Mouse (Mus musculus): ENCODE results near the gene Sorl1.

The Sorl1 gene

DNA sequence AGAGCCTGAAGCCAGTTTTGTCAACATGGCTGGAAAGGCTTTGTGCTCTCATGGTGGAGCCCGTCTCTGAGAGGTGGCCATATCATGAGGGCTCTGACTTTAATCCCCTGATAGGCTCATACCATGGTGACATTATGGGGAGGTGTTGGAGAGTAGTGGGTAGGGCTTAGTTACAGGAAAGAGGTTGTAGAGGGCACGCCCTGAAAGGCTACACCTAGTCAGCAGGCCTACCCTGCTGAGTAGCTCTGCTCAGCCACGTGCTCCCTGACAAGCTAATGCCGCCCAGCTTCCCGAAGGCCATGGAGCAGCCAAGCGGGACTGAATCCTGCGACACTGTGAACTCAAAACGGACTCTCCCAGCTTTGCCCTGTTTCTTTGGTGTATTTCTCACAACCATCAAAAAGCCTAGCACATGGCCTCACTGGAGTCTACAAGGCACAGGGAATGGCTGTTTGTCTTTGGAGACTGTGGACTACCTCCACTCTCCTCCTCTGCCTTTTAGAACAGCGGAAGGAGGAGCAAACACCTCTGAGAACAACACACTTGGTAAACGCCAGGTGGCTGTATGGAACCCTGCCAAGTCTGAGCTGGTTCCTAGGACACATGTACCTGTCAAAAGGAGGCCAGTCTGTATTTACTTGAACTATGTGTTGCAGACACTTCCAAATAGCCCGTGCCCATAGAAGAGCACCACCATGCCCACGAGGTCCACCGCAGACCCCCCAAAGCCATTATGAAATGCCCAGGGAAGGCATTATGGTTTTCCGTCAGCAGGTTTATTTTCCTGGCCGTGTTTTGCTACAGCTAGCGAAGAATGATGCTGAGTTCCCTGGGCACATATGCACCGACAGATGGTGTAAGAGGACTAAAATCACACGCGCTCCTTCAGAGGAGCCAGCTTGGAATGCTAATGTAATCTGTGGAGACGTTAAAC is 69.5 kb downstream of the Sorl1 start:
- TF ChIP-seq GATA4 (IDR thresholded peaks at IDR 0.05; ENCODE audit: insufficient replicate concordance, low read length): no peak

DNA sequence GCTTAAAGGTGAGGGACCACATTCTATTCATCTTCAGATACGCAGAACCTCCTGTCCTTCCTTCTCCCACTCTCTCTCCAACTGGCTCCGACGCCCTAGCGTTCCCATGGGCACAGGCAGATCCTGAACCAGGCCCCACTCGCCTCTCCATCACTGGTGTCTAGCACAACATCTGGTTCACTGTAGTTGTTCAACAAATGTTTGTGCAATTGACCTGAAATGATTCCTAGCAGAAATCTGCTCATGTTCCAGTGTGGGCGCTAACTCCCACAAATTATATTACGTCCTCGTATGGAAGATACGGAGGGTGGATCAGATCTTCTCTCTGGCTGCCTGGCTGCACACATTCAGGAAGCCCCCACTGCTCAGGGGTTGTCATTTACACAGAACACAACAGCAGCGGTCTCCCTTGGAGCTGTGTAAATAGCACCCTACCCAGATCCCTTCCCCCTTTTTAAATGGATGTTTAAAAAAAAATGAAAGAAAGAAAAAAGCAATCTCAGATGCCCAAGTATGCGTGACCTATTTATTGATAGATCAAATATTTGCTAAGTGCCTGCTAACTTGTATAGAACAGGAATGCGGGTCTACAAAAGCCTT is 70.4 kb downstream of the Sorl1 start:
- TF ChIP-seq GATA4 (IDR thresholded peaks at IDR 0.05; ENCODE audit: insufficient replicate concordance, low read length): no peak

DNA sequence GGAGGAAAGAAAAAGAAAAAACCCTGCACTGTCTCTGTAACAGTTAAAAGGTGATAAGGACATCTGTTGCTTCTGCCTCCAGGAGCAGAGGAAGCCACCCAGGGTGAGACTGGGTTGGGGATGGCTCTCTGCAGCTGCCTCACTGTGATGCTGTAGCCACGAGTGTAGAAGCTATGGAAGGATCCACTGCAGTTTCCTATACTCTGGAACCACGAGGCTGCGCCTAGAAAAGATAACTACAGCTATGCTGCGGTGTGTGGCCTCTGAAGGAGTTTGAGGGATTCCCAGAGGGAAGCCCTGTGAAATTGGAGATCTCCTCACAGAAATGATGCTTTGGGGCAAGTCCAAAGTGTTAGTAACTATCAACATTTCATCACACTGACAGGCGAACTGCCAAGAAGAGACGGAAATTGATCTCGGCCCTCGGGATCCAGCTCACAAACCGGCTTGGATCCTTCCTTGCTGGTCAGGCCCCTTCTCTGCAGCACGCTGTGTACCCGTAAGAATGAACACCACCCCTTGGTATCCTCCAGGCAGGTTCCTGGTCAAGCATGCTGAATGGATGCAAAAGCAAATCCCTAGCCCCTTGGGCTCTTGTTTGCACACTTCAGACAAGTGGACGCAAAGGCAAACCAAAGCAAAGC is 71.3 kb downstream of the Sorl1 start:
- TF ChIP-seq GATA4 (IDR thresholded peaks at IDR 0.05; ENCODE audit: insufficient replicate concordance, low read length): no peak

DNA sequence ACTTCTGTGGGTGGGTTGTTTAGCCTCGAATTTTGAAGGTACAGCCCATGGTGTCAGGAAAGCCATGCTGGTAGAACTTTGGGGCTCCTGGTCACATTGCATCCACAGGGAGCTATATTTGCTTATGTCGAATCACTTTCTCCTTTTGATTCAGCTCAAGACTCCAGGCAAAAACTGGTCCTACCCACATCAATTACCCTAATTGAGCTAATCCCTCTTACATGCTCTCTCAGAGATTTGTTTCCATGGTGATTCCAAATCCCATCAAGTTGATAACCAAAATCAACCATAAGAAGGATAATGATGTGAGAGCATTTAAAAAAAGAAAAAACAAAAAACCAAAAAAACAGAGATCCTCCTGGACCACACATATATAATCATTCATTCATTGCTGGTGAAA is 75.6 kb downstream of the Sorl1 start:
- TF ChIP-seq GATA4 (IDR thresholded peaks at IDR 0.05; ENCODE audit: insufficient replicate concordance, low read length): no peak

DNA sequence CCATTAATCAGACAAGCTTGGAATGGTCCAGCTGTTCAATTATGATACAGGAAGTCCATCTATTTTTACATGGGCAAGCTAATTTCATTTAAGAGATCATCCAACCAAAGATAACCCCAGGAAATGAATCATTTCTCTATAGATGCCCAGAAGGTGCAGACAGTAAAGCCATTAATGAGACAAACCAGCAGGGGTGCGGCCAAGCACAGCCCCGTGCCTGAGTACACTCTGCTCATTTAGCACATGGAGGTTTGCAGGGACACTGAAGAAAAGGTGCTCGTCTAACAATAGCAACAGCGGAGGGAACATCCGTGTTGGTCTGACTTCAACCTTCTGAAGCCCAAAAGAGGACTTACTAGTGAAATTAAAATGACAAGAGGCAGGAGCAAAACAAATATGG is 76.3 kb downstream of the Sorl1 start:
- TF ChIP-seq GATA4 (IDR thresholded peaks at IDR 0.05; ENCODE audit: insufficient replicate concordance, low read length): no peak

DNA sequence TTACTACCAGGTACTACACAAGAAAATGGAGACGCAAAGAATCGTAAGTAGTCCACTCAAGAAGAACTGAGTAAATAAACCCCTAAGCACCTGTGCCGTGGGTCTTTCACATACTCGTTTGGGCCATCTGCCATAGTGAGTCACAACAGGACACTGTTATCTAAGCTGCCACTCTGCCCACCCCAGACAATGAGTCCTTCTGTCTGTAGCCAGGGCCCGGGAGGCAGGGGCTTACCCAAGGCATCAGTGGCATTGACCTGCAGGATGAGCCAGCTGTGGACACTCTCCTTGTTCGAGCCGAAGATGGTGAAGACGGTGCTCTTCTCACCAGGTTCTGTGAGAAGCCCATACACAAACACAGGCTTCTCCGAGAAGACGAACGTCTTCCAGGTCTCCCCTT is 77.8 kb downstream of the Sorl1 start:
- no peak for TF ChIP-seq GATA4 (IDR thresholded peaks at IDR 0.05; ENCODE audit: insufficient replicate concordance, low read length)

DNA sequence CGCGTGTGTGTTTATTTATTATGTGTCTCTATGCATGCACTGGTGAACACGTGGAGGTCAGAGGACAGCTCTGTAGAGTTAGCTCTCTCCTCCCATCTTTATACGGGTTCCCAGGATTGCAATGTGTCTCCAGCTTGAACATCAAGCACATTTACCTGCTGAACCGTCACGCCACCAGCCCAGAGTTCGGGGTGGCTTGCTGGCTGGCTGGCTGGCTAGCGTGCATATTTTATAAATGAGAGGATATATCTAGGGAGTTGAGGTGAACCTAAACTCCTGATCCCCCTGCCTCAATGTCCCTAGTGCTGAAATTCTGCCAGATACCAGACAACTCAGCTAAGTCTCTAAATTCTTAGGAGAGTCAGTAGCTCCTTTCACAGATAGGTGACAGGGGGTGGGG is 79.4 kb downstream of the Sorl1 start:
- TF ChIP-seq GATA4 (IDR thresholded peaks at IDR 0.05; ENCODE audit: insufficient replicate concordance, low read length): no peak

DNA sequence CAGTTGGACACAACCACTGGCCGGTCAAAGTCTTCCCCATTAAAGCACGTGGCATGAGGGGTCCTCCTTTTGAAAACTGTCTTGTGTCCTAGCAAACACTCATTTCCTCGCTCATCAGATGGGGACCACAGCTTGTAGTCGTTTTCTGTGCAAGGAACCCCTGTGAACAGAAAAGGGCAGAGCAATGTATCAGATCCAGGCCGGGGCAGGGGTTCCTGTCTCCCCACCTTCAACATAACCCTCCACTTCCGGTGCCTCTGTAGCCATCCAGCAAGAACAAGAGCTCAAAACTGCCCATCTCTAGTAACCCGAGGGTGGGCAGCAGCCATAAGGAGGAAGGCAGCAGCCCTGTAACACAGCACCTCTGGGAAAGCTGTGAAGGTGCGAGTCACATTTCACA is 80.2 kb downstream of the Sorl1 start:
- TF ChIP-seq GATA4 (IDR thresholded peaks at IDR 0.05; ENCODE audit: insufficient replicate concordance, low read length): no peak

DNA sequence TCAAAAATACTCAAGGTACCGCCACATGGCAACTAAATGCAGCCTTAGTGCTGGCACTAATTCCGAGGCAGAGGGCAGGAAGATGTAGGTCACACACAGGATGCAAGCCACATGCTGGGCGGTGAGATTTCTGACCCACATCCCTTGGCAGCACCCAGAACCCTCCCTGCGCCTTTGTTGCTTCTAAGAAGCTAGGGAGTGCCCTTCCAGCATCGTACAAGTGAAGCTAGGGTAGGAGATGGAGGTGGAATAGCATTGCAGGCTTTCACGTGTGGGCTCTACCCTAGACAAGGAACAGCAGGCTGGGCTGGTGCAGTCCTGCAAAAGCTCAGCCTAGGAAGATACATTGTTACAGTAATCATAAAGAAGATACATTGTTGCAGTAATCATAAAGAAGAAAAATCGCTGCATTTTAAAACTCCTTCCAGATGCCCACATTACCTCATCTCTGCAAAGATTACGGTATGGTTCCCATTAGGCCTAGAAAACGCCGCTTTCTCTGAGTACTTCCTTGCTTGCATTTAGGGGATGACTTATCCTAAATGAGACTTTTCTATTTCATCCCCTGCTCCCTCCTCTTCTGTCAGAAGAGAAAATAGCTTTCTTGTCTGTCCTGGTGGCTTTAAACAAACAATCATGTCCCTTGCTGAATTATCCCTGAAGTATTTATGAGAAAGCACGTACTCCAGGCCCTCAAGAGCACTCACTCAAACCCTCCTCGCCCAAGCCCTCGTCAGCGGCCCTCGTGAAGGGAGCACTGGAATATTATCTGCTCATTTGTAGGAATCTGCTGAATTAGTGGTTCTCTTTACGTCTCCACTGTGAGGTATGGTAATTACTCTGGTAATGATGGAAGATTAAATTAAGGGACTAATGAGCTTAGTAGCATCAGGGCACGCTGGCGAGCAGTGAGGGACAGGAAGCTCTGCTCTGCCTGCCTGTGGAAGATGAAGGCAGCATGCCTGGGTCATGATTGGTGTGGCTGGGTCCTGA is 84.8 kb downstream of the Sorl1 start:
- no peak for TF ChIP-seq GATA4 (IDR thresholded peaks at IDR 0.05; ENCODE audit: insufficient replicate concordance, low read length)

DNA sequence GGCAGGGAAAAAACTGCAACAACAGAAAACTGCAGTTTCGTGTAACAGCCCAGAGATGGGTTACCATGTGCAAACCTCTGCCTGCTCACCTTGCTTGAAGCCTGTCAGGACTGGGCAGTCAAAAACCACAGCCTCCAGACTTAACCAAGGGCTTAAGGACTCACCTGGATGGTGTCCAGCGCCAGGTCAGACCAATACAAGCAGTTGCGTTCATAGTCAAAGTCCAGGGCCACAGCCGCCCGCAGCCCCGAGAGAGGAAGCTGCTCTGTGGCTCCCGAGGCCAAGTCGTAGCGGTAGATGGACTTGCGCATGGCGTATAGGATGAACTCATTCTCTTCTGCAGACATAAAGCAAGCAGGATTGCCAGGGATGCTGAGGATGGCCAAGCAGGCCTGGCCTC is 87.2 kb downstream of the Sorl1 start:
- no peak for TF ChIP-seq GATA4 (IDR thresholded peaks at IDR 0.05; ENCODE audit: insufficient replicate concordance, low read length)

DNA sequence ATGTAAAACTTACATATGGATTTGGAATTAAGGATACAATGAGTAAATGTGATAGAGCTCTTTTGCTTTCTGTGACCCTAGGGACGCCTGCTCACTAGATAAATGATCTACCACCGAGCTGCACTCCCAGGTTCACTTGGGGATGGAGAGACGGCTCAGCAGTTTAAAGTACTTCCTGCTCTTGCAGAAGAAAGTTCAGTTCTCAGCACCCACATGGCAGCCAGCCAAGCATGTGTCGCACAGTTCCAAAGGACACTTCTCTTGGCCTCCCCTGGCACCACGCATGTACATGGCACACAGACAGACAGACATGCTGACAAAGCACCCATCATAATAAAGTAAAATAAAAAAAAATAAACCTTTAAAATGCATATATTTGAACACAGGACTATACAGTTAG is 88.1 kb downstream of the Sorl1 start:
- no peak for TF ChIP-seq GATA4 (IDR thresholded peaks at IDR 0.05; ENCODE audit: insufficient replicate concordance, low read length)

DNA sequence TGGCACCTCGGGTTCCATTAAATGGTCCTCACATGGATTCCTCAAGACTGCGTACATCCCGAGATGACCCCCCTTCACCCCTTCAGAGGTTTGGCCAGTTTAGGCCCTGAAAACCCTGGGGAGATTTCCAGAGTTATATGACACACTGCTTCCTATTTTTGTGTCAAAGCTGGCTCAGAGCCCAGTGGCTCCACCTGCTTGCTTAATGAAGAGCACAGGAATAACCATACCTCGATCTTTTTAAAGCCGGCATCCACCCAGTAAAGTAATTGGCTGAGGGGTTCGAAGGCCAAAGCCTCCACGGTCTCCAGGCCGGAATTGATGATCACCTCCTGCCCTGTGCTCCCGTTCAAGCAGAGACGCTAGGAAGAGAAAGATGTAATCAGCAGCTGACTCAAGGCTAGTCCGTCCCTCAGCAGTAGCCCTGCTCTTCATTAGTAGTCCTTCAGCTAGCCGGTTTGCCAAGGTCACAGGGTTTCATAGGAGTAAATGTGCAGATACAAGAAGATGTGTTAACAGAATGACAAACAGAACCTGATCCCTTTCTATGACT is 88.8 kb downstream of the Sorl1 start:
- no peak for TF ChIP-seq GATA4 (IDR thresholded peaks at IDR 0.05; ENCODE audit: insufficient replicate concordance, low read length)

DNA sequence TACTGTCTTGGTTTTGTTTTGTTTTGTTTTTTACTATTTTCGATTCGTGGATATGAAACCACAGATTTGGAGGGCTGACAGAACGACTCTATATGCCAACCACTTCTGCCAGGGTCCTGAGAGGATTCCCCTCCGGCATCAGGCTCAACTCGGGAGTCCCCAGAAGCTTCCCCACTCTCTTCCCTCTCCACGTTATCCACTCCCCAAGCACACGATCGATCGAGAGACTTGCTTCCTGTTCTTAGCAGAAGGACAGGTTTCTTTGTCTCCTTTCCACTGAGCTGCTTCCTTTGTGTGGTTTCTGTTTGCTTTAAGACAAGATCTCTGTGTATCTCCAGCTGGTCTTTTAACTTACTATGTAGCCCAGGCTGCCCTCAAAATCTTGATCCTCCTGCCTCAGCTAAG is 90.0 kb downstream of the Sorl1 start:
- no peak for TF ChIP-seq GATA4 (IDR thresholded peaks at IDR 0.05; ENCODE audit: insufficient replicate concordance, low read length)

DNA sequence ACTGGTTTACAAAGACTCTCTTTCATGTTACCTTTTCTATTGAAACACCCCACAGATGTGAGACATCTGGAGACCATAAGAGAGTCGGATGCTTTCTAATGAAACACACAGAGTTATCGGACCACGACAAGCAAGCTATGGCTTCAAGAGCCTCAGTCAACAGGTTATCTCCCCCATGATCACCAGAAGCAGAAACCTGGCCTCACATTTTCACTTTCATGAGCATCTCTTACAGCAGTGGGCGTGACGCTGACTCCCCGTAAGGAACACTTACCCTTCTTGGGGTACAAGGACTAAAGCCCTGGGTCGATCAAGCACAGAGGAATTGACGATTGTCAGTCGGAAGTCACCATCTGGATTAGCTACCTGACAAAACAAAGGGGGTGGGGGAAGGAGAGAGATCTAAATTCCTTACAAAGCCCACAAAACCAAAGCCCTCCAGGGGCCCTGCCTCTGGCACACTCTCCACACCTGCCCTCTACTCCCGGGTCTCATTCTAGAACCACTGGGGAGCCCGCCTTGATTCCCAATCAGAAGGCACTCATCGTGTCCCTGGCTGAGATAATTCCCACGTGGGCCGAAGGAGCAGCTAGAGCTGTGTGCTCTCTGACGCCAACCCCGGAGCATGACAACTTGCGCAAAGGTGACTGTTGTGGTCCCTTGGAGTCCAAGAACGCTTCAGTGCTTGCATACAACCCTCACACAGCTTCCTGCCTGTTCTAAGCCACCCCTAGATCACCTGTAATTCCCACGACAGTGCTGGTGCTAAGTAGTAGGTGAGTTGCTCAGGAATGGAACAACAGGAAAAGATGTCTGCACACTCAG is 90.6 kb downstream of the Sorl1 start:
- TF ChIP-seq GATA4 (IDR thresholded peaks at IDR 0.05; ENCODE audit: insufficient replicate concordance, low read length): no peak

Measured in liver, adult (tissue).